Mouse (Mus musculus) megakaryocyte, adult 5-6 weeks (primary cell): ENCODE results near the gene Gm5741. TPM values are rescaled to one million over a fixed set of nuclear protein-coding genes. Genes with fewer than 3 reads are reported as not detected.

Experiments
- ATAC-seq: 2 replicates; pipeline ENCODE4 v1.8.0; 2016; ENCODE audit warnings: mild to moderate bottlenecking, inconsistent platforms; ENCODE audit not compliant: poor library complexity, severe bottlenecking
- total RNA-seq, 2 experiments: library from RNA; stranded (forward) in 1 of 2; stranded (reverse) in 1 of 2; fragments of 153-499, 151-499 nt in 1 of 2; fragments of 221-1000, 200-1000 nt in 1 of 2; gene quantifications; 2 replicates each; pipeline versions ENCODE4 v1.2.3 to v1.2.4; 2015 to 2017

Gm5741 gene
- total RNA-seq, 2 experiments from 2014 or later: not detected

DNA sequence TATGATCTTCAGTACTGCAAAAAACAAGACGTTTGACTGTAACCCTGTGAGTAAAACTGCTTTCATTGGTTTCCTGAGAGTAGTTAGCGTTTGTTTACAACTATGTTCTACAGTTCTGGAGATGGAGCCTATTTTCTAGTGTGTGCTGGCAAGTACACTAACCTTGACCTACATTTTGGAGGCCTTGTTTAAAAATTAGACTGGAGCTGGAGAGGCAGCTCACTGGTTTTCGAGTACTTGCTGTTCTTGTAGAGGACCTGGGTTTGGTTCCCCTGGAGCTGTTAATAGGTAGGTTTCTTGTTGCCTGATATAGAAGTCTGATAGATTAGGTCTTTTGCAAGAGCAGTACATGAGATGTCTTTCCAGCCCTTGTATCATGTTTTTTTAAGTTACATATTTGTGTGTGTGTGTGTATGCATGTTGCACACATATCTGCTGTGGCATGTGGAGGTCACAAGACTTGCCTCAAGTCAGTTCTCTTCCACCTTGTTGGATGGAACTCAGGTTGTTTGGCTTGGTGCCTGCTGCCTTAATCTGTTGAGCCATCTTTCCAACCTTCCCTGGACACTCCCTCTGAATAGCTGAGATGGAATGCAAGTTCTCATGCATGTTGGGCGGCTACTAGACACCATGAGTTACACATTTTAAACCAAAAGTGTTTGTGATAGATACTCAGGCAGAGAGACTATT is 35.0 kb downstream of the Gm5741 start:
- ATAC-seq: no peak

- ATAC-seq: no peak
Observed at GRCm38 (mm10) chr8:85029271-85029670, 38.5 kb downstream of the Gm5741 start.

GRCm38 (mm10) chr8:85027922-85028321 is 39.9 kb downstream of the Gm5741 start:
- ATAC-seq: no peak

- ATAC-seq: no peak
Observed at GRCm38 (mm10) chr8:85027516-85027855, 40.3 kb downstream of the Gm5741 start.

DNA sequence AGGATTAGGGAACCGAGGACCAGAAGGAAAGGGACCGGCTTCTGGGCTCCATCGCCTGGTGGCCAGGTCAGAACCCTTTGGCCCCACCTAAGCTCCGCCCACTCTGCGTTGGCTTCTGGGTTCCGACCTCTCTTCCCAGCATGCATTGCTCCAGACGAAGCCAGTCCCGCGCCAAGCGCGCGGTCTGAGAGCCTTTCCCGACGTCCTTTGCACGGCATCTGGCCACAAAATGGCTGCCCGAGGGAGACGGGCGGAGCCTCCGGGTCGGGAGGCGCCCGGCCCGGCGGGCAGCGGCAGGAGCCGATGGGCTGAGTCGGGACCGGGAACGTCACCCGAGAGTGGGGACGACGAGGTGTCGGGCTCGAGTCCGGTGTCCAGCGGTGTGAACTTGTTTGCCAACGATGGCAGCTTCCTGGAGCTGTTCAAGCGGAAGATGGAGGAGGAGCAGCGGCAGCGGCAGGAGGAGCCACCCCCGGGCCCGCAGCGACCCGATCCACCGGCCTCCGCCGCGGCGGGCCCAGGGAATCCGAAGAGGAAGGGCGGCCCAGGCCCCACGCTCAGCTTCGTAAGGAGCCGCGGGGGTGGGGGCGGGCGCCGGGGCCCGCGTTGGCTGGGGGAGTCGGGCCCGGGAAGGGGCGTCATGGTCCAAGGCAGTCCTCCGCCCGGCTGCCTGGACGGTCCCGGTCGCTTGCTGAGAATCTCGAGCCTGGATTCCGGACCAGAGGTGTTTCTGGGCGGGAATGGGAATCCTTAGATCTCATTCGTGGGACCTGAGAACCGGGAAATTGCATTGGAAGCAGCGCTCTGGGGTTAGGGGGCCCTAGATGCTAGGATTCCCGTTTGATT is 40.9 kb downstream of the Gm5741 start, which contains the start of gene Trir:
Trir (plus strand) TSS at position 154 of the 846 bp plus-strand sequence.
- ATAC-seq: peak; percentile 85

- peak; percentile 82 for ATAC-seq
Observed at GRCm38 (mm10) chr8:85025098-85025932, 42.5 kb downstream of the Gm5741 start, which contains the start of gene Asna1. Gene Asna1 (minus strand): TSS chr8:85025281.

DNA sequence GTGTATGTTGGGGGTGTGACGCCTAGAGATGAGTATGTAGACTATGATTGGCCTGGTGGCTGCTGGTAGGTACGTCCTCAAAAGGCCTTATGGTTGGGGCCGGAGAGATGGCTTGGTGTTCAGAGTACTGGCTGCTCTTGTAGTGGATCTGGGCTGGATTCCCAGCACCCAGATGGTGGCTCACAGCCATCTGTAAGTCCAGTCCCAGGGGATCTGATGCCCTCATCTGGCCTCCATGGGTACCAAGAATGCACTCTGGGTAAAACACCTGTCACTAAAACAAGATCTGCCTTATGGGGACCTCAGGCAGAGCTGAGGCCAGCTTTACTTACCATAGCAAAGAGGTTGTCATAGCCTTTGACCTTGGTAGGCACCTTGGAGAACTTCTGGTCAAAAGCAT is 43.9 kb downstream of the Gm5741 start:
- no peak for ATAC-seq

DNA sequence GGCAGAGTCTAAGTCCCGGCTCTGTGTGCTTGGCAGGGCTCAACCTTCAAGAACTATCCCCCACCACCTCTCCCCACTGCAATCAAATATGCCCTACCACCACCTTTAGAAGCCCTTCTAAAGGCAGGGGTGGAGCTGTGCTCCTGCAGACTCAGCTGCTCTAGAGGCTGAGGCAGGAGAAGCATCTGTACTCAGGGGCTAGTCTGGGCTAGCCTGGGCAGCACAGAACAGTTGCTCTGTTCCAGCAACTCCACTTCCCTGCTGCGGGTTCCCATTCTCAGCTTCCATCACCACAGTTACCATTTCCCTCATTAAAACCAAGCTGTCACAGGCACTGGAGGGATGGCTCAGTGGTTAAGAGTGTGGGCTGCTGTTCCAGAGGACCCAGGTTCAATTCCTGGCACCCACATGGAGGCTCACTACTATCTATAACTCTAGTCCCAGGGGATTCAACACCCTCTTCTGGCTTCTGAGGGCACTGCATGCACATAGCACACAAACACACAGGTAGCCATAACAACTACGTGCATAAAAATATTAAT is 46.2 kb downstream of the Gm5741 start:
- ATAC-seq: no peak

Other genes starting within 250 kb of the Gm5741 start
- 1.4 and 2.6 TPM in 2 replicates for gene Dand5, start 245.2 kb downstream of the Gm5741 start, total RNA-seq (2015)
- gene Dand5, start 245.2 kb downstream of the Gm5741 start, total RNA-seq (2017): 0.28 and 4.4 TPM in 2 replicates
- gene Gadd45gip1, start 236.5 kb downstream of the Gm5741 start, total RNA-seq (2015): 6.3 and 6.6 TPM in 2 replicates
- gene Gadd45gip1, start 236.5 kb downstream of the Gm5741 start, total RNA-seq (2017): 13.9 and 20.5 TPM in 2 replicates
- 35.6 and 36.9 TPM in 2 replicates for gene Rad23a, start 227.3 kb downstream of the Gm5741 start, total RNA-seq (2015)
- 27.6 and 29.5 TPM in 2 replicates for gene Rad23a, start 227.3 kb downstream of the Gm5741 start, total RNA-seq (2017)
- gene Calr, start 221.0 kb downstream of the Gm5741 start, total RNA-seq (2015): 163 and 187 TPM in 2 replicates
- 821 and 830 TPM in 2 replicates for gene Calr, start 221.0 kb downstream of the Gm5741 start, total RNA-seq (2017)
- 11.6 and 17.3 TPM in 2 replicates for gene Farsa, start 211.0 kb downstream of the Gm5741 start, total RNA-seq (2015)
- gene Farsa, start 211.0 kb downstream of the Gm5741 start, total RNA-seq (2017): 49.7 and 53.4 TPM in 2 replicates
- 67.7 and 97.1 TPM in 2 replicates for gene Syce2, start 195.9 kb downstream of the Gm5741 start, total RNA-seq (2015)
- gene Syce2, start 195.9 kb downstream of the Gm5741 start, total RNA-seq (2017): 46.2 and 47.5 TPM in 2 replicates
- 7.4 and 8.8 TPM in 2 replicates for gene Gcdh, start 174.1 kb downstream of the Gm5741 start, total RNA-seq (2015)
- 9.7 and 11.9 TPM in 2 replicates for gene Gcdh, start 174.1 kb downstream of the Gm5741 start, total RNA-seq (2017)
- gene Klf1, start 166.1 kb downstream of the Gm5741 start, total RNA-seq (2015): 2.0 and 5.2 TPM in 2 replicates
- gene Klf1, start 166.1 kb downstream of the Gm5741 start, total RNA-seq (2017): 1.8 and 8.7 TPM in 2 replicates
- gene Dnase2a, start 159.4 kb downstream of the Gm5741 start, total RNA-seq (2015): 15.2 and 30.1 TPM in 2 replicates
- gene Dnase2a, start 159.4 kb downstream of the Gm5741 start, total RNA-seq (2017): 27.4 and 39.0 TPM in 2 replicates
- 0.02 TPM in 1 of 2 replicates, not detected in the other for gene Mast1, start 130.6 kb downstream of the Gm5741 start, total RNA-seq (2015)
- 0.07 and 0.08 TPM in 2 replicates for gene Mast1, start 130.6 kb downstream of the Gm5741 start, total RNA-seq (2017)
- gene Rtbdn, start 121.0 kb downstream of the Gm5741 start, total RNA-seq (2015): not detected in 2 replicates
- not detected in 2 replicates for gene Rtbdn, start 121.0 kb downstream of the Gm5741 start, total RNA-seq (2017)
- gene Gm49661, start 98.5 kb downstream of the Gm5741 start, total RNA-seq (2015): 3.2 TPM in 1 of 2 replicates, not detected in the other
- not detected in 2 replicates for gene Gm49661, start 98.5 kb downstream of the Gm5741 start, total RNA-seq (2017)
- gene Prdx2, start 98.4 kb downstream of the Gm5741 start, total RNA-seq (2015): 180 and 184 TPM in 2 replicates
- 230 and 256 TPM in 2 replicates for gene Prdx2, start 98.4 kb downstream of the Gm5741 start, total RNA-seq (2017)
- 56.8 and 75.8 TPM in 2 replicates for gene Rnaseh2a, start 98.2 kb downstream of the Gm5741 start, total RNA-seq (2015)
- gene Rnaseh2a, start 98.2 kb downstream of the Gm5741 start, total RNA-seq (2017): 41.1 and 49.0 TPM in 2 replicates
- 45.5 and 60.4 TPM in 2 replicates for gene Junb, start 89.3 kb downstream of the Gm5741 start, total RNA-seq (2015)
- 110 and 125 TPM in 2 replicates for gene Junb, start 89.3 kb downstream of the Gm5741 start, total RNA-seq (2017)
- gene Hook2, start 77.4 kb downstream of the Gm5741 start, total RNA-seq (2015): 0.82 and 1.1 TPM in 2 replicates
- 3.1 and 6.6 TPM in 2 replicates for gene Hook2, start 77.4 kb downstream of the Gm5741 start, total RNA-seq (2017)
- 0.07 TPM in 1 of 2 replicates, not detected in the other for gene Best2, start 53.5 kb downstream of the Gm5741 start, total RNA-seq (2015)
- not detected in 2 replicates for gene Best2, start 53.5 kb downstream of the Gm5741 start, total RNA-seq (2017)
- gene Asna1, start 42.7 kb downstream of the Gm5741 start, total RNA-seq (2015): 52.5 and 64.0 TPM in 2 replicates
- 61.2 and 65.5 TPM in 2 replicates for gene Asna1, start 42.7 kb downstream of the Gm5741 start, total RNA-seq (2017)
- 138 and 141 TPM in 2 replicates for gene Trir, start 41.2 kb downstream of the Gm5741 start, total RNA-seq (2015)
- 411 and 422 TPM in 2 replicates for gene Trir, start 41.2 kb downstream of the Gm5741 start, total RNA-seq (2017)
- 13.2 and 18.8 TPM in 2 replicates for gene Tnpo2, start 31.1 kb downstream of the Gm5741 start, total RNA-seq (2015)
- gene Tnpo2, start 31.1 kb downstream of the Gm5741 start, total RNA-seq (2017): 13.1 and 17.7 TPM in 2 replicates
- gene Fbxw9, start 7.9 kb downstream of the Gm5741 start, total RNA-seq (2015): 2.1 and 4.1 TPM in 2 replicates
- gene Fbxw9, start 7.9 kb downstream of the Gm5741 start, total RNA-seq (2017): 3.0 and 3.2 TPM in 2 replicates
- 50.9 and 55.1 TPM in 2 replicates for gene Dhps, start 3.8 kb upstream of the Gm5741 start, total RNA-seq (2015)
- 26.9 and 30.2 TPM in 2 replicates for gene Dhps, start 3.8 kb upstream of the Gm5741 start, total RNA-seq (2017)
- 116 and 119 TPM in 2 replicates for gene Wdr83os, start 12.8 kb upstream of the Gm5741 start, total RNA-seq (2015)
- gene Wdr83os, start 12.8 kb upstream of the Gm5741 start, total RNA-seq (2017): 27.8 and 39.4 TPM in 2 replicates
- gene Wdr83, start 13.3 kb upstream of the Gm5741 start, total RNA-seq (2015): 17.0 and 20.5 TPM in 2 replicates
- gene Wdr83, start 13.3 kb upstream of the Gm5741 start, total RNA-seq (2017): 9.9 and 12.5 TPM in 2 replicates
- gene Man2b1, start 15.3 kb upstream of the Gm5741 start, total RNA-seq (2015): 204 TPM in 2 replicates
- gene Man2b1, start 15.3 kb upstream of the Gm5741 start, total RNA-seq (2017): 159 and 161 TPM in 2 replicates
- gene Zfp791, start 55.1 kb upstream of the Gm5741 start, total RNA-seq (2015): not detected in 2 replicates
- gene Zfp791, start 55.1 kb upstream of the Gm5741 start, total RNA-seq (2017): not detected in 2 replicates
- gene Cks1brt, start 83.9 kb upstream of the Gm5741 start, total RNA-seq (2015): not detected in 2 replicates
- gene Cks1brt, start 83.9 kb upstream of the Gm5741 start, total RNA-seq (2017): not detected in 2 replicates
- not detected in 2 replicates for gene Olfr371, start 158.0 kb upstream of the Gm5741 start, total RNA-seq (2015)
- not detected in 2 replicates for gene Olfr371, start 158.0 kb upstream of the Gm5741 start, total RNA-seq (2017)
- 62.3 and 68.5 TPM in 2 replicates for gene Orc6, start 231.7 kb upstream of the Gm5741 start, total RNA-seq (2015)
- 59.6 and 62.7 TPM in 2 replicates for gene Orc6, start 231.7 kb upstream of the Gm5741 start, total RNA-seq (2017)
- gene Vps35, start 231.8 kb upstream of the Gm5741 start, total RNA-seq (2015): 167 and 184 TPM in 2 replicates
- 162 and 164 TPM in 2 replicates for gene Vps35, start 231.8 kb upstream of the Gm5741 start, total RNA-seq (2017)